Mouse (Mus musculus): ENCODE results near the gene Atp13a1. TPM values are rescaled to one million over a fixed set of nuclear protein-coding genes. Genes with fewer than 3 reads are reported as not detected.

Atp13a1 gene
- total RNA-seq, 2 experiments from 2014 or later = 39.9 to 44.5 TPM

DNA sequence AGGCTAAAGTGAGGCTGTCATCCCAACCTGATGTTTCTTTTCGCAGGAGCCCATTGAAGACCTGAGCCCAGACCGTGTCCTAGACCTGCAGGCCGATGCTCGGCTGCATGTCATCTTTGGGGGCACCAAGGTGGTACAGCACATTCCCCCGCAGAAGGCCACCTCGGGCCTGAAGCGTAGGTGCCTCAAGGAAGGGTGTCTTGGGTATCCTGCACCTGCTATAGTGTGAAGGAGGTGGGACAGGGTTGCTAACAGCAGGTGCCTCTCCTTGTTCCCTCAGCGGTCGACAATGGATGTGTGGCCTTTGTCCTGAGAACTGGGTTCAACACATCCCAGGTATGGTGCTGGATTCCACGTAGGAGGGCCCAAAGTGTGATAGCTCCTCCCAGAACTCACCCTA is 6.7 kb downstream of the Atp13a1 start:
- peak in 1 of 2 experiments; percentile 3 for DNase-seq (ENCODE audit: extremely low spot score in 1 of 2, low spot score in 1 of 2)

DNA sequence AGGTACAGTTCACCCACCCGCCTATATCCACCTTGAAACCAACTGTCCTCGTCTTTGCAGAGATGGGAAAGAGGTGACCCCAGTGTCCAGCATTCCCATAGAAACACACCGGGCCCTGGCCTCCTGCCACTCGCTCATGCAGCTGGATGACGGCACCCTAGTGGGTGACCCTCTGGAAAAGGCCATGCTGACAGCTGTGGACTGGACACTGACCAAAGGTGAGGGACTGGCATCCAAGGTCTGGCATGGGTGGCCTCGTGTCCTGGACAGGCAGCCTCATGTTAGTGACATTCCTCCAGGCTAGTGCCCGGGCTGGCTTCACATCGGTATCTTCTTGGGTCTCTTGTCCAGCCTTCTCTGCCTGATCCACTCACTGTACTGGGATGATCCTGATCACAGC is 8.3 kb downstream of the Atp13a1 start:
- DNase-seq (ENCODE audit: extremely low spot score in 1 of 2, low spot score in 1 of 2) = peak in 1 of 2 experiments; percentile 3

DNA sequence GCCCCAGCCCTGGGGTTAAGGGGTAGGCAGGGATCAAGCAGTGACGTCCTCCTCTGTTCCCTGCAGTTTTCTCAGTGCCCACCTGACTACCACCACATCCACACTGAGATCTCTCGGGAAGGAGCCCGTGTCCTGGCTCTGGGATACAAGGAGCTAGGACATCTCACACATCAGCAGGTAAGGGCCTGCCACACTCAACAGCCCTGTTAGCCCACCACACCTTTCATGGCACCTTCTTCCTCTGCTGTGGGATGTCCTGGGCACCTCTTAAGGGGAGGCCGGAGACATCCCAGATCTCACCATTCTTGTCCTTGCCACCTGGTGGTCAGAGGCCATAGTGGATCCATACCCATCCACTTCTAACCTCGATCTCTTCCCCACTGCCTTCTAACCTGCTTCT is 9.0 kb downstream of the Atp13a1 start:
- DNase-seq (ENCODE audit: extremely low spot score in 1 of 2, low spot score in 1 of 2) = peak; percentile 1

DNA sequence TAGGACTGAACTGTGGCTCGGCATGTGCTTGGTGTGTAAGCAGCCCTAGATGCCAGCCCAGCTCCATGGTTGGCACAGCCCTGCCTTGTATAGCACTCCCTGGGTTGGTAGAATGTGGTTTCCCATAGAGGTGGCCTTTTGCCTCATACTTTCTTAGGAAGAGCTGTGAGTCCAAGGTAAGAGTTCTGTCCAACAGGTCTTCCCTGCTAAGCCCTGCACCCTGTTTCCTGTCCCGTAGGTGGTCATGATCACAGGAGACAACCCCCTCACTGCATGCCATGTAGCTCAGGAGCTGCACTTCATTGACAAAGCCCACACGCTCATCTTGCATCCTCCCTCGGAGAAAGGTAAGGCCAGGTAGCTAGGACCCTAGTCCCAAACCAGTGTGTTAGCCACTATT is 10.8 kb downstream of the Atp13a1 start:
- peak; percentile 2 to 3 for DNase-seq (ENCODE audit: extremely low spot score in 1 of 2, low spot score in 1 of 2)

DNA sequence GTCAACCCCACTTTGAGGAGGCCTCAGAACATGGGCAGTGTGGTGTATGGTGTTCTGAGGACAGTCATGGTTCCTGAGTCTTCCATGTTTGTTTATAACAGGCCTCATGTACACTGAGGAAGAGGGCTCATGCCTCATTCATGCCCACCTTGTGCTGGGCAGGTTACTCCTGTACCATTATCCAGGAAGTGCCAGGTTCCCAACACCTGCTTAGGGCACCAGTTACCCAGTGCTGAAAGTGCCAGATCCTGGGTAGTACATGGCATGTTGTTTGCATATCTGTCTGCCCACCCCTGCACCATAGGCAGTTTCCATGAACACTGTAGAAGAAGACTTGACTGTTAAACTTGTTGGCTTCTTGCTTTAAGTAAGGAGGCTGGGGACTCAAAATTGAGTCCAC is 11.3 kb downstream of the Atp13a1 start:
- DNase-seq (ENCODE audit: extremely low spot score in 1 of 2, low spot score in 1 of 2) = peak; percentile 0 to 2

- peak in 1 of 2 experiments; percentile 7 for DNase-seq (ENCODE audit: extremely low spot score in 1 of 2, low spot score in 1 of 2)
Measured at GRCm38 (mm10) chr8:69803366-69803765, 12.4 kb downstream of the Atp13a1 start.

- DNase-seq (ENCODE audit: extremely low spot score in 1 of 2, low spot score in 1 of 2) = peak in 1 of 2 experiments; percentile 3
Measured at GRCm38 (mm10) chr8:69804537-69804936, 13.6 kb downstream of the Atp13a1 start.

DNA sequence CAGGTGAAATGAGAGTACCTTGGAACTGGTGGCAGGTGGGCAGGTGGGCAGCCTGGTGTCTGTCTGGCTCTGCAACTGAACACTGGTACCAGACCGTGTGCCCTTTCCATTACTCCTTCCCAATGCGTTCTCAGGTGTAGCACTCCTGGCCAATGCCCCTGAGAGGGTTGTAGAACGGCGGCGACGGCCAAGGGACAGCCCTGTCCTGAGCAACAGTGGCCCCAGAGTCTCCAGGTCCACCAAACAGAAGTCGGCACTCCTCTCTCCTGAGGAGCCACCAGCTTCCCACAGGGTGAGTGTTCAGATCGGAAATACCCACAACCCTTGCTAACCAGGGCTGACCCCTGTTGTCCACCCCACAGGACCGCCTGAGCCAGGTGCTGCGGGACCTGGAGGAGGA is 14.1 kb downstream of the Atp13a1 start:
- DNase-seq (ENCODE audit: extremely low spot score in 1 of 2, low spot score in 1 of 2) = peak in 1 of 2 experiments; percentile 5

- DNase-seq (ENCODE audit: extremely low spot score in 1 of 2, low spot score in 1 of 2) = no peak
Measured at GRCm38 (mm10) chr8:69805491-69805890, 14.5 kb downstream of the Atp13a1 start.

DNA sequence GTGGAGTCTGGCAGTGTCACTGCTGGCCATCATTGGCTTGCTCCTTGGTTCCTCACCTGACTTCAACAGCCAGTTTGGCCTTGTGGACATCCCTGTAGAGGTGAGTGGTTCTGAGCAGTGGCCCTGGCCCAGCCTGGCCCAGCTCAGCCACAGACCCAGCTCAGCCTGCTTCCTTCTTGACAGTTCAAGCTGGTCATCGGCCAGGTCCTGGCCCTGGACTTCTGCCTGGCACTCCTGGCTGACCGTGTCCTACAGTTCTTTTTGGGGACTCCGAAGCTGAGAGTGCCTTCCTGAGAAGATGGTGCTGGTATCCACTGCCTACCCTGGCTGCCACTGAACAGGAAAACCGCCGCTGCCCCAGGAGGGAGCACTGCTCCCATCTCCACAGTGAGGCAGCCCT is 16.3 kb downstream of the Atp13a1 start:
- no peak for DNase-seq (ENCODE audit: extremely low spot score in 1 of 2, low spot score in 1 of 2)

- DNase-seq (ENCODE audit: extremely low spot score in 1 of 2, low spot score in 1 of 2) = peak in 1 of 2 experiments; percentile 35
Measured at GRCm38 (mm10) chr8:69808094-69808863, 17.3 kb downstream of the Atp13a1 start, which contains the start of gene Gmip. TSS of gene Gmip (plus strand) at chr8:69808679.

GRCm38 (mm10) chr8:69808864-69809403 is 18.0 kb downstream of the Atp13a1 start:
- DNase-seq (ENCODE audit: extremely low spot score in 1 of 2, low spot score in 1 of 2) = no peak

GRCm38 (mm10) chr8:69809820-69810219 is 18.9 kb downstream of the Atp13a1 start:
- no peak for DNase-seq (ENCODE audit: extremely low spot score in 1 of 2, low spot score in 1 of 2)

GRCm38 (mm10) chr8:69814881-69815280 is 23.9 kb downstream of the Atp13a1 start:
- DNase-seq (ENCODE audit: extremely low spot score in 1 of 2, low spot score in 1 of 2) = no peak

DNA sequence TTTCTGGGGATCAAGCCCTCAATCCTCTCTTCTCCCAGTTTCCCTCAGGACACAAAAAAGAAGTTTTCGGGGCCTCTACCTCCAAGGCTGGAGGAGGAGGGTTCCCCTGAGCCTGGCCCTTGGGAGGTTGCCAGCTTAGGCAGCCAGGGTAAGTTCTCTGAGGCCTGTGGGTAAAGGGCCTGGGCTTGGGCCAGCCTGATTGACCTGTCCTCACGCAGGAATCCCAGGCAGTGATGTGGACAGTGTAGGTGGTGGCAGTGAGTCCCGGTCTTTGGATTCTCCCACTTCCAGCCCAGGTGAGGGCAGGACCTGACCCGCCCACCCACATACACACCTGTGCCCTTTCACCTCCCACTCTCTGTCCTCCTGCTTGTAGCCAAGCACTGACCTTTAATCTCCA is 24.4 kb downstream of the Atp13a1 start:
- no peak for DNase-seq (ENCODE audit: extremely low spot score in 1 of 2, low spot score in 1 of 2)

GRCm38 (mm10) chr8:69820466-69820865 is 29.5 kb downstream of the Atp13a1 start:
- DNase-seq (ENCODE audit: extremely low spot score in 1 of 2, low spot score in 1 of 2) = no peak

DNA sequence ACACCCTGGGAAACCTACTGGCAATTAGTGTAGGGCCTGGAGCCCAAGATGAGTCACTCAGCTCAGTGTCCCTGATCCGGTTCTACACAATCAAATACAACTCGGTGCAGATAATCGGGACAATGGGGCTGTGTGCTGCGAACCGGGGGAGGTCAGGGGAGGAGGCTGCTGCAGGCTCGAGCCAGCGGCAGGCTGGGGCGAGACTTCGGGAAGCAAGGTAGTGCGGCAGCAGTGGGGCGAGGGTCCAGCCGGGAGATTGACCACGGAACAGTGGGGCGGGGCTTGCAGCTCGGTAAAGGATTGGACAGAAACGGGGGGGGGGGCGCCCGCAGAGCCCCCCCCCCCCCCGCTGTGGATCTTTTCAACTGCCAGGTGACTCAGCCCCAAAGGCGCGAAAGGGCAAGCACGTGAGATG is 31.0 kb downstream of the Atp13a1 start:
- no peak for DNase-seq (ENCODE audit: extremely low spot score in 1 of 2, low spot score in 1 of 2)

- DNase-seq (ENCODE audit: extremely low spot score in 1 of 2, low spot score in 1 of 2) = no peak
Measured at GRCm38 (mm10) chr8:69822386-69823191, 31.6 kb downstream of the Atp13a1 start, which contains the start of gene Lpar2. TSS of gene Lpar2 (plus strand) at chr8:69822429.

GRCm38 (mm10) chr8:69826371-69826770 is 35.4 kb downstream of the Atp13a1 start:
- no peak for DNase-seq (ENCODE audit: extremely low spot score in 1 of 2, low spot score in 1 of 2)

- peak; percentile 72 to 76 for DNase-seq (ENCODE audit: extremely low spot score in 1 of 2, low spot score in 1 of 2)
Measured at GRCm38 (mm10) chr8:69832298-69832853, 41.4 kb downstream of the Atp13a1 start, which contains the start of gene Pbx4. TSS of gene Pbx4 (plus strand) at chr8:69832491.

Data from layer of hippocampus, postnatal 25 days (tissue).